Mouse (Mus musculus): Measurements from ENCODE around the gene Pik3r1. TPM values are rescaled to one million over a fixed set of nuclear protein-coding genes. Genes with fewer than 3 reads are reported as not detected.
A peak's percentile ranks its signal among the peaks of the same experiment; 100 is the strongest.

Pik3r1 gene
- total RNA-seq, 2 experiments from 2014 or later: 99.1 to 106 TPM

GRCm38 (mm10) chr13:101741530-101742309 is 26.3 kb downstream of the Pik3r1 start:
- DNase-seq: no peak
- intact Hi-C loops (cut with DNase I): no loop called here

GRCm38 (mm10) chr13:101739732-101740381 is 28.2 kb downstream of the Pik3r1 start:
- intact Hi-C loops (cut with DNase I): loop anchor here (10.0 kb wide), 1 partner anchor 175 kb away; no protein-coding TSS in a partner anchor
- DNase-seq: no peak

GRCm38 (mm10) chr13:101738769-101739168 is 29.2 kb downstream of the Pik3r1 start:
- intact Hi-C loops (cut with DNase I): loop anchor here (10.0 kb wide), 1 partner anchor 176 kb away; no protein-coding TSS in a partner anchor
- DNase-seq: peak; percentile 54 to 61

GRCm38 (mm10) chr13:101736521-101737387 is 31.3 kb downstream of the Pik3r1 start:
- intact Hi-C loops (cut with DNase I): loop anchor here (1.0 to 10.0 kb wide), 2 partner anchors 31 to 178 kb away; no protein-coding TSS in a partner anchor
- DNase-seq: no peak

DNA sequence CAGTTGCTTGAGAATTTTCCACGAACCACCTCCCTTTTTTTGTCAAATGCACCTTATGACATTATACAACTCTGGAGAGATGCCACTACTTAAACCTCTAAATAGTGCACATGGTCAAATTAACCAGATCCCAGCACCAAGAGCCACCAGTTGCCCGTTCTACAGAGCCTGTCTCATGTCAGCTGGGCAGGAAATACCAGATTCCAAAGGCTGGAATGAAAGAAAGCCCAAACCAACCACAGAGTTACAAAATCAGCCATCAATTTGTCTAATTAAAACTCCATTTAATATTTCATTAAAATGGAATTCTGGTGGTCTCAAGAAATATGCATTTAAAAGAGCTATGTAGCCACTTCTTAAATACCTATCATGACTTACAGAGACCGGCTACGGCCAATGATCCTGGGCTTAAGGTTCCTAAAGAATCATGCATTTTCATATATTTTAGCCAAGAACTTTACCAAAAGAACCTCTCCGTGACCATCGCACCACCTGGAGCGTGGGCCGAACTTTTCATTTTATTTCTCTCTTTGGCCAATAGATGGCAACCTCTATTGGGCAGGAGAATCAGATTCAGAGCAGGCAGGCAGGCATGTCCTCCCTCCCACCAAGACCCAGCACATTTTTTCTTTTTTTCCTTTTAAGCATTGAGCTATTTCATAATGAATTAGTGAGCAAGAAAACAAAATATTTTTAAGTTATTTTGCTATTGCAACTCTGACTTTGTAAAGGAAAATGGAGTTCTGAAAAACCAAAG is 32.5 kb downstream of the Pik3r1 start:
- DNase-seq: no peak
- intact Hi-C loops (cut with DNase I): loop anchor here (1.0 to 10.0 kb wide), 2 partner anchors 32 to 179 kb away; no protein-coding TSS in a partner anchor

- intact Hi-C loops (cut with DNase I): loop anchor here (10.0 kb wide), 1 partner anchor 181 kb away; no protein-coding TSS in a partner anchor
- no peak for DNase-seq
Observed at GRCm38 (mm10) chr13:101734227-101734626, 33.8 kb downstream of the Pik3r1 start.

GRCm38 (mm10) chr13:101732675-101733074 is 35.3 kb downstream of the Pik3r1 start:
- intact Hi-C loops (cut with DNase I): loop anchor here (10.0 kb wide), 1 partner anchor 182 kb away; no protein-coding TSS in a partner anchor

GRCm38 (mm10) chr13:101731777-101732176 is 36.2 kb downstream of the Pik3r1 start:
- DNase-seq: no peak
- intact Hi-C loops (cut with DNase I): loop anchor here (10.0 kb wide), 1 partner anchor 183 kb away; no protein-coding TSS in a partner anchor

More at GRCm38 (mm10) chr13:101732675-101733074, 35.3 kb downstream of the Pik3r1 start:
- no peak for DNase-seq

DNA sequence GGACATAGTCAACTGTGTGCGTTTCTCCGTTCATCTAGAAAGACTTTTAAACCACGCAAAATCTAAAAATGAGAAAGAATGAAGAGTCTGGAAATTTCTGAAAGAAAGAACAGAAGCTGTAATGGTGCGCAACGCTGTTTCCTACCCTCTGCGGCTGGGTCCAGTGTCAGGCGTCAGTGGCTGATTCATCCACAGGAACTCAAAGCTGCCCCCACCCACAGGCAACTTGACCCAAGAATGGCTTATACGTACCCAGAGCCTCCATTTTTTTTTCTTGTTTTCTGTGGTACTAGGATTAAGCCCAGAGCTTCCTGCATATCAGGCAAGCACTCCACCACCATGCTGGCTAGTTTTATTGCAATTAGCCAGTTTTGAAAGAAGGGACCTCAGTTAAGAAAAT is 37.7 kb downstream of the Pik3r1 start:
- no peak for DNase-seq
- intact Hi-C loops (cut with DNase I): loop anchor here (10.0 kb wide), 1 partner anchor 184 kb away; no protein-coding TSS in a partner anchor

DNA sequence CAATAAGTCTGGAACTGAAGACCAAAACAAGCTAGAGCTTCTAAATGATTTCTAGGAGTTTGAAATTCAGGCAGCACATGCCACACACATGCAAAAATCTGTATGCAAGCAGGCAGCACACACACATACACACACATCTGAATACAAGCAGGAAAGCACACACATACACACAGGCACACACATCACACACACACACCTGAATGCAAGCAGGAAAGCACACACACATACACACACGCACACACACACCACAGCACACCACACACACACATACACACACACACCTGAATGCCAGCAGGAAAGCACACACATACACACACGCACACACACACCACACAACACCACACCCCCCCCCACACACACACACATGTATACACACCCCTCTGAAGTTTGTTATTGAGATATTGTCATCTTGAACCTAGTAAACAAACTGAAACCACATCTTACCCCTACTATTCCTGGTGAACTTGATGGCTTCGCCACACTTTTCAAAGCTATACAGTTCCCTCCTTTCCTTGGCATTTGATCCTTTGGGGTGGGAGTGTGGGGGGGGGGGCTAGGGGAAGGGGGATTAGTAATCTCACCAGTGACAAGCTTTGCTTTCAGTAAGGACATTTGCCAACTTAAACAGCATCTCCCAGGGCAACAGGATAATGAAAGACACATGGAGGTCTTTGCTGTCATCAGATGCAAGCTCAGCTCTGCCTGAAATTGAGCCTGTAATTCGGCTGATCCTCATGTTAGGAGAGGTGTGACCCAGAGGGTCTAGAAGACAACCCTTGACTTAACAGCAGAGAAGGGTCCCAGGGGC is 38.6 kb downstream of the Pik3r1 start:
- intact Hi-C loops (cut with DNase I): loop anchor here (5.0 to 10.0 kb wide), 3 partner anchors 185 to 918 kb away; no protein-coding TSS in a partner anchor
- DNase-seq: no peak

- DNase-seq: peak in 1 of 2 experiments; percentile 51
- intact Hi-C loops (cut with DNase I): loop anchor here (5.0 kb wide), 2 partner anchors 258 to 918 kb away; no protein-coding TSS in a partner anchor
Observed at GRCm38 (mm10) chr13:101728816-101729215, 39.2 kb downstream of the Pik3r1 start.

GRCm38 (mm10) chr13:101728300-101728699 is 39.7 kb downstream of the Pik3r1 start:
- no peak for DNase-seq
- intact Hi-C loops (cut with DNase I): loop anchor here (5.0 kb wide), 2 partner anchors 259 to 919 kb away; no protein-coding TSS in a partner anchor

- no peak for DNase-seq
- intact Hi-C loops (cut with DNase I): loop anchor here (5.0 kb wide), 2 partner anchors 259 to 919 kb away; no protein-coding TSS in a partner anchor
Observed at GRCm38 (mm10) chr13:101727837-101728236, 40.2 kb downstream of the Pik3r1 start.

GRCm38 (mm10) chr13:101726922-101727321 is 41.1 kb downstream of the Pik3r1 start:
- intact Hi-C loops (cut with DNase I): loop anchor here (5.0 kb wide), 2 partner anchors 260 to 920 kb away; no protein-coding TSS in a partner anchor
- DNase-seq: no peak

- DNase-seq: peak in 1 of 2 experiments; percentile 41
- intact Hi-C loops (cut with DNase I): no loop called here
Observed at GRCm38 (mm10) chr13:101721901-101722595, 46.0 kb downstream of the Pik3r1 start.

DNA sequence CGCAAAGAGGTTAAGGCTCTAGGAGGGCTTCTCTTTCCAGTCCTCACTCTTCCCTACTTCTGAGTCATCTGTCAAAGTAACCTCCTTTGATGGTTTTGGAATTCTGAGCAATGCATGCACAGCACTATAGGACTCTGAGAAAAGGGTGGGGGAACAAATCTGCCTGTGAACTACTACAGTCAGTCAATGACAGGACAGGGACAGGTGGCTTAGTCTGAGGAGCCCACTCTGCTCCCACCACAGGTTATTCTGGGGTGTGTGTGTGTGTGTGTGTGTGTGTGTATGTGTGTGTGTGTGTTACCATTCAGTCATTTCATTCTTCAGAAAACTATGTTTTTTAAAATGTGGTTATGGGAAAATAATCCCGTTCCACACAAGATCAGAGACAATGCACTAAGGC is 46.9 kb downstream of the Pik3r1 start:
- no peak for DNase-seq
- intact Hi-C loops (cut with DNase I): no loop called here

- DNase-seq: peak; percentile 80 to 89
- intact Hi-C loops (cut with DNase I): no loop called here
Observed at GRCm38 (mm10) chr13:101719312-101719870, 48.6 kb downstream of the Pik3r1 start.
